Mouse (Mus musculus) stomach, embryonic 16.5 days (tissue): ENCODE measurements at regions not wholly inside any gene's neighbourhood (a gene's known extent, or its start where the extent isn't known, plus 50 kb on each side); places are given as distances from the start of the nearest gene placed in this dataset.

Experiments
- ATAC-seq: fragments of 200-750 bp; cut with Nextera tagmentation; 2 replicates; pipeline ENCODE4 v1.8.0; 2017; ENCODE audit warnings: moderate number of reproducible peaks, moderate TSS enrichment; ENCODE audit not compliant: insufficient read depth, low FRiP score
- H3K27ac ChIP-seq: fragments of 300-500 bp; sonication (generic); 2 replicates; pipeline ENCODE4 v1.5.1; 2014; ENCODE audit warnings: low read length
- H3K27me3 ChIP-seq: fragments of 300-500 bp; sonication (generic); 2 replicates; pipeline ENCODE4 v1.6.1; 2014; ENCODE audit warnings: low read length, control low read depth, mixed read lengths; ENCODE audit not compliant: control insufficient read depth, insufficient read depth
- H3K36me3 ChIP-seq: fragments of 300-500 bp; sonication (generic); 2 replicates; pipeline ENCODE4 v1.6.1; 2014; ENCODE audit warnings: low read length; ENCODE audit not compliant: control insufficient read depth, insufficient read depth
- H3K4me1 ChIP-seq: fragments of 300-500 bp; sonication (generic); 2 replicates; pipeline ENCODE4 v1.6.1; 2014; ENCODE audit warnings: low read length, control low read depth, mixed read lengths; ENCODE audit not compliant: control insufficient read depth, insufficient read depth
- H3K4me2 ChIP-seq: fragments of 300-500 bp; sonication (generic); 2 replicates; pipeline ENCODE4 v1.6.1; 2014; ENCODE audit warnings: low read depth, low read length, mixed read lengths
- H3K4me3 ChIP-seq: fragments of 300-500 bp; sonication (generic); replicated peaks from 2 replicates; pipeline ENCODE4 v1.5.1; 2014; ENCODE audit warnings: mild to moderate bottlenecking, low read length
- H3K9ac ChIP-seq: fragments of 300-500 bp; sonication (generic); 2 replicates; pipeline ENCODE4 v1.6.1; 2014; ENCODE audit warnings: low read length
- H3K9me3 ChIP-seq: fragments of 300-500 bp; sonication (generic); replicated peaks from 2 replicates; pipeline ENCODE4 v1.6.1; 2016; ENCODE audit warnings: low read length, control low read depth; ENCODE audit not compliant: control insufficient read depth
- WGBS: fragments of 180-500 bp; shearing (Covaris S2); extraction: QIAGEN DNeasy Blood & Tissue Kit; methylation state at CpG from one replicate; pipeline ENCODE4 v1.1.7; 2014; 5-methylcytosine and 5-hydroxymethylcytosine counted together

DNA sequence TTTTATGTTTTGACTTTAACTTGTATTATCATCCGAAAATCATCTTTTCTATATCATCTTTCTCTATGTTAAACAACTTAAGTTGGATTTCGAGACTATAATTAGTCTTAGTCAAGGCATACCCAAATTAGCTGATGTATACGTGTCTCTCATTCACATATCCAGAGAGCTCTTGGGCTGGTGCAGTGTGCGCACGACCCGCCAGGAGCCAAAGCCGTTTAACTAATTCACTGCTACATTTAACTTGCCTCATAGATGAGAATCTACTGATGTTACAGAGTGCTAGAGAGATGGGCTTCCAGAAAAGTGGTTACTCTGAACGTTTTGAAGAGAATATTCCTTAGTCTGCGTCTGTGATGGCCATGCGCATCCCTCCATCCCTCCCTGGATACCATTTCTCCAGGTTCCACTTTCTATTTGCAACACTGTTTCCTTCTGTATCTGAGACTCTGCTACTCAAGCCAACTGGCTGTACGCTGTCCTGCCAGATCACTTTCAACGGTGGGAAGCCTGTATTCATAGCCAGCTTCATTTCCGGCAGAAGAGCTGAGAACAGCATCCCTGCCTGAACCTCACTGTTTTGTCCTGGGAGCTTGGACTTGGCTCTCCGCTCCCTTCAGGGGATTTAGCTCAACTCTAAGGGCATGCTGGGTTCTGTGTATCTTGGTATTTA lies 74.2 kb upstream of the Atp5g3 start:
- Histone ChIP-seq H3K36me3 (no peaks in the 10 kb centered on the region), H3K27me3 (no peaks in the 10 kb centered on the region), H3K4me2 (no peak overlapping the region), H3K9me3 (no peaks in the 10 kb centered on the region), H3K9ac (no peak overlapping the region), H3K4me3 (no peak overlapping the region), H3K4me1 (no peaks in the 10 kb centered on the region), H3K27ac (no peak overlapping the region)
- no peak for ATAC-seq
- WGBS = 75% methylated on average over 14 of the region's 14 CpGs

DNA sequence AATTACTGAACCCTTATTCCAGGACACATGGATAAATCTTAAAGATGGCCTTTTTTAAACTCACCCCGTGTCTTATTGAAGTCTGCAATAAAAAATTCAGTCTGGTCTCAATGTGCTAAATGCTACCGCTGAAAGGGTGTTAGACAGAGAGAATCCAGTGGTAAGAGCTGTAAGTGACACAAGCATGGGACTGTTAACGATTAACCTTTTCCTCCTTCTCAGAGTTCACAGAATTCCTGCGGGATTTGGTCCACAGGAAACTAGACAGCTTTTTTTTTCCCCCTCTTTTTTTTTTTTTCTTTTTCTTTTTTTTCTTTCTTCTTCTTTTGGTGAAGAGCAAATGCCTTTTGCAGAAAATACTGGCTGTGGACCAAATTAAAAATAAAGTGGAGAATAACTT lies 72.0 kb upstream of the Atp5g3 start:
- no peaks in the 10 kb centered on the region for H3K4me1 ChIP-seq
- H3K27me3 ChIP-seq = no peaks in the 10 kb centered on the region
- H3K9ac ChIP-seq = no peak overlapping the region
- H3K4me3 ChIP-seq = no peak overlapping the region
- H3K4me2 ChIP-seq = no peak overlapping the region
- no peaks in the 10 kb centered on the region for H3K9me3 ChIP-seq
- no peak overlapping the region for H3K27ac ChIP-seq
- ATAC-seq = no peak
- 36% methylated on average over 4 of the region's 4 CpGs for WGBS
- no peaks in the 10 kb centered on the region for H3K36me3 ChIP-seq

DNA sequence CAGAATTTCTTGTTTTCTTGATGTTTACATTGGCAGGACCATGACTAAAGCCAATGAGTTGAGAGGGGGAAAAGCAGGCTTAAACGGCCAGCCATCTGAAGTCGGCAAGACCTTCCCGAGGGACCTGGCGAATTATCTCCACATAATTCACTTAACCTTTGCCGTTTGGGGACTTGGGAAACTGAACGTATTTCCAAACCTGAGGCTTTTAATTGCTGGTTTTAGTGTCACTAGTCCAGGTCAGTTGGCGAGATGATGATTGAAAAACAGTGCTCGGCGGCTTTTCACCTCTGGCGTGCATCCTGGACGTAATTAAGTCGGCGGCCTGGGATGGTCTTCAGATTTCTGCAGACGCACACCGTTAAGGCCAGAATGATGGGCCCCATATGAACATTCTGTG lies 66.9 kb upstream of the Atp5g3 start:
- H3K9ac ChIP-seq = no peak overlapping the region
- no peaks in the 10 kb centered on the region for H3K4me1 ChIP-seq
- H3K36me3 ChIP-seq = no peaks in the 10 kb centered on the region
- no peak overlapping the region for H3K4me2 ChIP-seq
- no peak overlapping the region for H3K4me3 ChIP-seq
- H3K27me3 ChIP-seq = no peaks in the 10 kb centered on the region
- H3K9me3 ChIP-seq = no peaks in the 10 kb centered on the region
- WGBS = 72% methylated on average over 15 of the region's 15 CpGs
- ATAC-seq = no peak
- H3K27ac ChIP-seq = no peak overlapping the region

DNA sequence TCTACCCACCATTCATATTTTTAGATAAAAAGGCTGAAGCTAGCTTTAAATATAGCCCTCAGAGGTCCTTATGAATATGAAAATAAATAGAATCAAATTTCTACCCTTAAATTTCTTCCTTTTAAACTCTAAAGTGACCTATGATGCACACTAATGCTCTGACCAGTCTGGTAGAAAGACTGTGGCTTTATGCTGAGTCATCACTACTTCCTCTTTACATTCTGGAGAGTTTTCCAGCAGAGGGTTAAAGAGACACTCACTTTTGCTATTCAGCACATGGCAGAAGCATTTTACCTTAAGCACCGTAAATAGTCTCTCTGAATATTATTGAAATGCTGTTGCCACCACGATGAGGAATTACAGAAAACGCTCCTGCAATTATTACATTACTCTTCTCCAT lies 62.6 kb upstream of the Atp5g3 start:
- no peak for ATAC-seq
- Histone ChIP-seq H3K9ac (no peak overlapping the region), H3K4me3 (no peak overlapping the region), H3K27me3 (no peaks in the 10 kb centered on the region), H3K27ac (no peak overlapping the region), H3K4me2 (no peak overlapping the region), H3K36me3 (no peaks in the 10 kb centered on the region), H3K4me1 (no peaks in the 10 kb centered on the region), H3K9me3 (no peaks in the 10 kb centered on the region)
- WGBS = 65% methylated on average over 3 of the region's 3 CpGs

DNA sequence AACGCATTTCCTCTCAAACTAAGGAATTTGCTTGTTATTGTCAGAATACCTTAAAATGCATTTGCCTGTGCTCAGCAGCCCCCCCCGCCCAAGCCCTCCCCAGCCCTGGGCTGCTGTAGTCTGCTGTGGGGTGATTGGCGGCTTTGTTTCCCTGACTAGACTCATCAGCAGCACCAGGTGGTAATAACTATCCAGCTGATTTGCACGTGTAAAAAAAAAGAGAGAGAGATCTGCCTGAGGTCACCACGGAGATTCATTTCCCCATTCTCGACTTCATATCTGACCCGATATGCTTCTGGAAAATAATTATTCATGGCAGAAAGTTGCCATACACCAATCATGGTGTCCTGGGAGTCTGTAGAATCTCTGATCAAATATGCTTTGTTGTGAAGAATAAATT lies 56.5 kb upstream of the Atp5g3 start:
- 67% methylated on average over 7 of the region's 7 CpGs for WGBS
- Histone ChIP-seq H3K4me3 (no peak overlapping the region), H3K9ac (no peak overlapping the region), H3K9me3 (no peaks in the 10 kb centered on the region), H3K36me3 (no peaks in the 10 kb centered on the region), H3K4me2 (no peak overlapping the region), H3K27ac (no peak overlapping the region), H3K27me3 (0 out of 2 replicates have a peak, but pooled peaks cover 3% of the 10 kb centered on the region), H3K4me1 (no peaks in the 10 kb centered on the region)
- ATAC-seq = no peak

DNA sequence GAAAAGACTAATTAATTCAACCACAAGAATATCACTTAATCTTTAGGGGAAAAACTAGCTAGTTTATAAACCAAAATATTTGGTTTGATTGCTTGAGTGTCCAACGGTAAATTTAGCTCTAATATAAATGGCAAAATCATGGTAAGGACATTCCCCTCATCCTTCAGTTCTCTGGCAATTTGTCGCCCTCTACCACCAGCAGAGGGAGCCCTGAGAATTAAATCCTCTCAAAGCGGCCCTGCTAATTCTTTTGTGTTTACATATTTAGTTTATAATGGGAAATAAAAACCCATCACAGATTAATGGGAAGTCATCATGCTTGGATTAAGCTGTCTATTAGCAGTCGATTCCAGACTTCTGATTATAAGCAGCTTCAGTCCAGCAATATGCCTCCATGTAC lies 54.5 kb upstream of the Atp5g3 start:
- no peaks in the 10 kb centered on the region for H3K9me3 ChIP-seq
- no peaks in the 10 kb centered on the region for H3K36me3 ChIP-seq
- 0 out of 2 replicates have a peak, but pooled peaks cover 3% of the 10 kb centered on the region for H3K27me3 ChIP-seq
- no peak overlapping the region for H3K4me2 ChIP-seq
- 8% methylated on average over 4 of the region's 4 CpGs for WGBS
- no peak overlapping the region for H3K27ac ChIP-seq
- no peak overlapping the region for H3K4me3 ChIP-seq
- ATAC-seq = no peak
- no peak overlapping the region for H3K9ac ChIP-seq
- H3K4me1 ChIP-seq = no peaks in the 10 kb centered on the region
